Mouse (Mus musculus): Measurements from ENCODE around the gene Slc2a4. TPM values are rescaled to one million over a fixed set of nuclear protein-coding genes. Genes with fewer than 3 reads are reported as not detected.

Slc2a4 gene
- polyA plus RNA-seq, 1 experiment from 2014 or later: 7.9 TPM

GRCm38 (mm10) chr11:69938401-69938979 is 9.5 kb downstream of the Slc2a4 start:
- H3K4me3 ChIP-seq (ENCODE audit: low read depth, low read length): no peak overlapping the region
- 15% methylated on average over 9 of the region's 9 CpGs for WGBS
- peaks cover 35% of the 10 kb centered on the region for H3K27me3 ChIP-seq (ENCODE audit: control insufficient read depth, insufficient read depth, low read length)
- no peak overlapping the region for H3K27ac ChIP-seq (ENCODE audit: low read depth, low read length)
- DNase-seq (ENCODE audit: low spot score) (no peak), ATAC-seq (ENCODE audit: low FRiP score) (no peak)
- no peak overlapping the region for H3K4me2 ChIP-seq (replicated peaks; ENCODE audit: low read depth, low read length)
- no peaks in the 10 kb centered on the region for H3K9me3 ChIP-seq (ENCODE audit: control insufficient read depth, low read length)
- H3K9ac ChIP-seq (ENCODE audit: low read depth, low read length): no peak overlapping the region
- no peaks in the 10 kb centered on the region for H3K36me3 ChIP-seq (ENCODE audit: control insufficient read depth, insufficient read depth, low read length)
- peaks cover 5% of the 10 kb centered on the region for H3K4me1 ChIP-seq (replicated peaks; ENCODE audit: control insufficient read depth, insufficient read depth, low read length)

DNA sequence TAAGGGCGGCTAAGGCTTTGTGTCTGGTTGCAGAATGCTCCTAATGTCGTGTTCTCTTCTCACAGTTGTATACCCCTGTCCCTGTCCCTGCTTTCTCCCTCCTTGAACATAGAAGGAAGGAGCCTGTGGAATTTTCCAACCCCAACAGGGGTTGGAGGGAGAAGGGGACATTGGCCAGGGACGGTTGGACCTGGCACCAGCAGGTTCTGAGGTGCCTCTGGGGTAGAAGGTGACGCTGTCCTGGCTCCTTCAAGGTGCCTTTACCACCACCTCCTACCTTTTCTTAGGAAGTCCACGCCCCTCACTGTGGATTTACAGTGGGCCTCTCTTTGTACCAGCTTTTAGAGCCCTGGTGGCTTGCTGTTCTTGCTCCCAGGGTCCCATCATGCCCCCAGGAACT is 10.2 kb downstream of the Slc2a4 start:
- Histone ChIP-seq H3K27me3 (ENCODE audit: control insufficient read depth, insufficient read depth, low read length) (peaks cover 35% of the 10 kb centered on the region), H3K4me2 (replicated peaks; ENCODE audit: low read depth, low read length) (no peak overlapping the region), H3K4me1 (replicated peaks; ENCODE audit: control insufficient read depth, insufficient read depth, low read length) (peaks cover 5% of the 10 kb centered on the region), H3K9ac (ENCODE audit: low read depth, low read length) (no peak overlapping the region), H3K27ac (ENCODE audit: low read depth, low read length) (no peak overlapping the region), H3K4me3 (ENCODE audit: low read depth, low read length) (no peak overlapping the region), H3K9me3 (ENCODE audit: control insufficient read depth, low read length) (no peaks in the 10 kb centered on the region), H3K36me3 (ENCODE audit: control insufficient read depth, insufficient read depth, low read length) (no peaks in the 10 kb centered on the region)
- DNase-seq (ENCODE audit: low spot score) (no peak), ATAC-seq (ENCODE audit: low FRiP score) (no peak)
- WGBS: 71% methylated on average over 5 of the region's 5 CpGs

DNA sequence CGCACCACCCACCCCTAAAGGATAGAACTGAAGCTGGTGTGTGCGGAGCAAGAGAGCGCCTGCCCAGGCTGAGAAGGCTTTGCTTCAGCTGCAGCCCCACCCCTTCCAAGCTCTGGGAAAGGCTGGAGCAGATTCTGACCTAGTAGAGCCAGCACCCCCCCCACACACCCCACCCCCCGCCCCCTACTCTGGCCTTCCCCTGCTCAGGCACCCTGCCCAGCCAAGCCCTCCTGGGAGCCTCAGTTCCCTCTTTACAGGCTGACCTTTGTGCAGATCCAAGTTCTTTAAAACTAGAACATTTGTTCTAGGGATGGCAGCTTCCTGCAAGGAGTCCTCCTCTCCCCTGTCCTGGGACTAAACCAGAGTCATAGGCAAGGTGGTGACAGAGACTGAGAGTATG is 10.6 kb downstream of the Slc2a4 start:
- ATAC-seq (ENCODE audit: low FRiP score): no peak
- WGBS: 55% methylated on average over 3 of the region's 4 CpGs

DNA sequence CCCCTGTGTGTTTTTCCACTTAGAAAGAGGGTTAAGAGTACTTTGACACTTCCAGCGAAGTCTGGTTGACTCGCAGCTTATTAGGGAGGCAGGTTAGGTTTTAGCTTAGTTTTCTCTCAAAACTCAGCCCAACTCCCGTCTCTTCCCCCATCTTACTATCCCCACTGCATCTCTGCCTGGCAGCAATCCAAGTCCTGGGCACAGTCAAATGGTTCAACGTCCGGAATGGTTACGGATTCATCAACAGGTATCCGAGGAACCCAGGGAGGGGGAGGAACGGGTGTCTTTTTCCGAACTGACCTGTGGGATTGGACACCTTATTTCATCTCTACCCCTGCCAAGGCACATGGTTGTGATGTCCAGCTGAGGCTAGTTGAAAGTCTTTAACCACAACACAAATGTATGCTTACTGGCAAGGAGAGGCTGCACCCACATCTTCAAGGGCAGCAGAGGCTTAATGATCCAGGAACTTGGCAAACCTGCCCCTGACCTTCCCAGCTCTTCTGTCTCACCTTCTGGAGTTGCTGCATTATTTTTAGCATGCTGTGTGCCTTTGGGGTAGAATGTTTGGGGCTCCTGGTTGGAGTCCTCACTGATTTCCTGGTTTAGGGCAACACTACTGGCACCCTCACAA is 11.2 kb downstream of the Slc2a4 start:
- Histone ChIP-seq H3K9ac (ENCODE audit: low read depth, low read length) (peak overlapping the region; percentile 47), H3K4me2 (replicated peaks; ENCODE audit: low read depth, low read length) (peak overlapping the region; percentile 99; the same call in 1 of the 2 replicates), H3K4me3 (ENCODE audit: low read depth, low read length) (peak overlapping the region; percentile 56; the same call in 1 of the 2 replicates), H3K36me3 (ENCODE audit: control insufficient read depth, insufficient read depth, low read length) (no peaks in the 10 kb centered on the region), H3K9me3 (ENCODE audit: control insufficient read depth, low read length) (no peaks in the 10 kb centered on the region), H3K4me1 (replicated peaks; ENCODE audit: control insufficient read depth, insufficient read depth, low read length) (peaks cover 5% of the 10 kb centered on the region), H3K27ac (ENCODE audit: low read depth, low read length) (no peak overlapping the region), H3K27me3 (ENCODE audit: control insufficient read depth, insufficient read depth, low read length) (peaks cover 35% of the 10 kb centered on the region)
- no peak for DNase-seq (ENCODE audit: low spot score)
- WGBS: 44% methylated on average over 9 of the region's 9 CpGs
- no peak for ATAC-seq (ENCODE audit: low FRiP score)

More for the DNA sequence above, 10.6 kb downstream of the Slc2a4 start:
- Histone ChIP-seq H3K27ac (ENCODE audit: low read depth, low read length) (no peak overlapping the region), H3K36me3 (ENCODE audit: control insufficient read depth, insufficient read depth, low read length) (no peaks in the 10 kb centered on the region), H3K4me1 (replicated peaks; ENCODE audit: control insufficient read depth, insufficient read depth, low read length) (peaks cover 5% of the 10 kb centered on the region), H3K4me2 (replicated peaks; ENCODE audit: low read depth, low read length) (no peak overlapping the region), H3K9me3 (ENCODE audit: control insufficient read depth, low read length) (no peaks in the 10 kb centered on the region), H3K9ac (ENCODE audit: low read depth, low read length) (no peak overlapping the region), H3K27me3 (ENCODE audit: control insufficient read depth, insufficient read depth, low read length) (peaks cover 35% of the 10 kb centered on the region), H3K4me3 (ENCODE audit: low read depth, low read length) (0 out of 2 replicates have a peak overlapping the region, but pooled peaks have one; percentile 6)
- no peak for DNase-seq (ENCODE audit: low spot score)

DNA sequence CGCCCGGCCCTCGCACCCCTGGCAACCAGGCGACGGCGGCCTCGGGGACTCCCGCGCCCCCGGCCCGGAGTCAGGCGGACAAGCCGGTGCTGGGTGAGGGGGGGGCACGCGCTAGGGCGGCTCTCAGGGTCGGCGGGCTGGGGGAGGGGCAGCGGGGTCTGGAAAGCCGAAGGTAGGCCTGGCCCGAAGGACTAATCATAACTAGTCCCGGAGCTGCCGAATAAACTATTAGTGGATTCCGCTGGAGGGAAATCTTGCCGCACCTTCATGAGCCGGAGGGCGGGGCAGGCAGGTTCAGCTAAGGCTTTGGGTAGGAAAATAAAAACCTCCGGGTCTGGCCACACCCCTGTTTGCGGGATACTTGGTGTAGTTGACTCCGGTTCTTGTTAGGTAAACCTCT is 11.8 kb downstream of the Slc2a4 start:
- Histone ChIP-seq H3K27ac (ENCODE audit: low read depth, low read length) (no peak overlapping the region), H3K9me3 (ENCODE audit: control insufficient read depth, low read length) (no peaks in the 10 kb centered on the region), H3K4me1 (replicated peaks; ENCODE audit: control insufficient read depth, insufficient read depth, low read length) (peaks cover 5% of the 10 kb centered on the region), H3K27me3 (ENCODE audit: control insufficient read depth, insufficient read depth, low read length) (peaks cover 35% of the 10 kb centered on the region), H3K4me3 (ENCODE audit: low read depth, low read length) (peak overlapping the region; percentile 56), H3K4me2 (replicated peaks; ENCODE audit: low read depth, low read length) (peak overlapping the region; percentile 99), H3K9ac (ENCODE audit: low read depth, low read length) (peak overlapping the region; percentile 47), H3K36me3 (ENCODE audit: control insufficient read depth, insufficient read depth, low read length) (no peaks in the 10 kb centered on the region)
- DNase-seq (ENCODE audit: low spot score) (no peak), ATAC-seq (ENCODE audit: low FRiP score) (0 out of 2 replicates have a peak, but pooled peaks have one; percentile 28)
- WGBS: 2% methylated on average over 24 of the region's 30 CpGs

DNA sequence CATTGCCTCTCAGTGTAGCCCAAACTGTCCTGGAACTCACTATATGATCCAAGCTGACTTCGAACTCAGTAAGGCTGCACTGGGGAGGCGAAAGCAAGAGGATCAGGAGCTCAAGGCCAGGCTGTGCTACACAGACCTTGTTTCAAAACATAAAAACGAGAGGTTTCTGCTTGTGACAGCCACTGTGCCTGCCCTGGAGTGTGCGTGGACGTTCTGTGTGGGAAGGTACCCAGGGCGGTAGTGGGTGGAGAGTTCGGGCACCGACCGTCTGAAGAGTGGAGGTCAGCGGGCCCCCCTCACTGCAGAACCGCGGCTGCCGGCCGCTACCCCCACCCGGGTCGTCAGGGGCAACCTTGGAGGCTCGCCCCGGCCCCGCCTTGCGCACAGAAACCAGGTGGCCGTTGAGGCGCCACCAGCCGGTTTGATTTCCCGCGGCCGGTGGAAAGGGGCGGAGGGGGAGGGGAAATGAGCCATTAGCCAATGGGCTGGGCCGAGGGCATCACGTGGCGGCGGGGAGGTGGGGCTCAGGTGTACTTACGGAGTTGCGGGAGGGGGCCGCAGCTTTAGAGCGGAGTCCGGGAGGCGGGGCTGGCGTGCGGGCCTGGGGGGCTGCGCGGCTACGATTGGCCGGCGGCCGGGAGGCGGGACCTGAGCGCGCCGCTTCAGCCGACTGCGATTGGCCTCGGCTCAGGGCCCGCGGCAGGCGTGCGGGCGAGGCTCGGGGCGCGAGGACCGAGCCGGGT is 12.7 kb downstream of the Slc2a4 start, which contains the start of gene Ybx2:
Gene Ybx2 (plus strand): TSS at position 660 of the 743 bp plus-strand sequence.
- Histone ChIP-seq H3K4me2 (replicated peaks; ENCODE audit: low read depth, low read length) (peak within 1 kb of the TSS; percentile 99), H3K9me3 (ENCODE audit: control insufficient read depth, low read length) (no peaks in the 10 kb centered on the region), H3K4me3 (ENCODE audit: low read depth, low read length) (peak within 1 kb of the TSS; percentile 56), H3K36me3 (ENCODE audit: control insufficient read depth, insufficient read depth, low read length) (no peaks in the 10 kb centered on the region), H3K27ac (ENCODE audit: low read depth, low read length) (no peak within 1 kb of the TSS), H3K27me3 (ENCODE audit: control insufficient read depth, insufficient read depth, low read length) (peaks cover 35% of the 10 kb centered on the region), H3K9ac (ENCODE audit: low read depth, low read length) (peak within 1 kb of the TSS; percentile 47), H3K4me1 (replicated peaks; ENCODE audit: control insufficient read depth, insufficient read depth, low read length) (peaks cover 5% of the 10 kb centered on the region)
- DNase-seq (ENCODE audit: low spot score) (peak; percentile 90), ATAC-seq (ENCODE audit: low FRiP score) (peak; percentile 94)
- 2% methylated on average over 49 of the region's 62 CpGs for WGBS

GRCm38 (mm10) chr11:69934681-69935080 is 13.3 kb downstream of the Slc2a4 start:
- Histone ChIP-seq H3K4me3 (ENCODE audit: low read depth, low read length) (no peak overlapping the region), H3K27ac (ENCODE audit: low read depth, low read length) (no peak overlapping the region), H3K27me3 (ENCODE audit: control insufficient read depth, insufficient read depth, low read length) (peaks cover 35% of the 10 kb centered on the region), H3K36me3 (ENCODE audit: control insufficient read depth, insufficient read depth, low read length) (no peaks in the 10 kb centered on the region), H3K9me3 (ENCODE audit: control insufficient read depth, low read length) (no peaks in the 10 kb centered on the region), H3K4me1 (replicated peaks; ENCODE audit: control insufficient read depth, insufficient read depth, low read length) (peaks cover 5% of the 10 kb centered on the region), H3K9ac (ENCODE audit: low read depth, low read length) (no peak overlapping the region), H3K4me2 (replicated peaks; ENCODE audit: low read depth, low read length) (no peak overlapping the region)
- WGBS: 17% methylated on average over 6 of the region's 6 CpGs
- ATAC-seq (ENCODE audit: low FRiP score) (no peak), DNase-seq (ENCODE audit: low spot score) (no peak)

GRCm38 (mm10) chr11:69934169-69934568 is 13.8 kb downstream of the Slc2a4 start:
- Histone ChIP-seq H3K4me1 (replicated peaks; ENCODE audit: control insufficient read depth, insufficient read depth, low read length) (peaks cover 5% of the 10 kb centered on the region), H3K9me3 (ENCODE audit: control insufficient read depth, low read length) (no peaks in the 10 kb centered on the region), H3K27me3 (ENCODE audit: control insufficient read depth, insufficient read depth, low read length) (peaks cover 35% of the 10 kb centered on the region), H3K4me2 (replicated peaks; ENCODE audit: low read depth, low read length) (peak overlapping the region; percentile 30), H3K9ac (ENCODE audit: low read depth, low read length) (no peak overlapping the region), H3K36me3 (ENCODE audit: control insufficient read depth, insufficient read depth, low read length) (no peaks in the 10 kb centered on the region), H3K27ac (ENCODE audit: low read depth, low read length) (no peak overlapping the region), H3K4me3 (ENCODE audit: low read depth, low read length) (peak overlapping the region; percentile 10)
- DNase-seq (ENCODE audit: low spot score): peak; percentile 97
- ATAC-seq (ENCODE audit: low FRiP score): no peak
- under 1% methylated on average over 18 of the region's 18 CpGs for WGBS
